Mouse (Mus musculus) CD4-positive helper T cell, adult 2 months (primary cell): ENCODE data around the gene Idh2.
"Not testable (repeated sequence)": the region's sequence is repeated elsewhere in the genome, so short reads cannot be mapped to it uniquely, and the experiment has no call there.

Experiments used
- DNase-seq: peaks from one replicate; pipeline ENCODE4 v3.0.0-alpha.2; 2012; ENCODE audit warnings: low read depth, missing footprints, low spot score

Gene Idh2

GRCm38 (mm10) chr7:80060012-80060778, 55.0 kb downstream of the Idh2 start:
- DNase-seq, result no peak

DNA sequence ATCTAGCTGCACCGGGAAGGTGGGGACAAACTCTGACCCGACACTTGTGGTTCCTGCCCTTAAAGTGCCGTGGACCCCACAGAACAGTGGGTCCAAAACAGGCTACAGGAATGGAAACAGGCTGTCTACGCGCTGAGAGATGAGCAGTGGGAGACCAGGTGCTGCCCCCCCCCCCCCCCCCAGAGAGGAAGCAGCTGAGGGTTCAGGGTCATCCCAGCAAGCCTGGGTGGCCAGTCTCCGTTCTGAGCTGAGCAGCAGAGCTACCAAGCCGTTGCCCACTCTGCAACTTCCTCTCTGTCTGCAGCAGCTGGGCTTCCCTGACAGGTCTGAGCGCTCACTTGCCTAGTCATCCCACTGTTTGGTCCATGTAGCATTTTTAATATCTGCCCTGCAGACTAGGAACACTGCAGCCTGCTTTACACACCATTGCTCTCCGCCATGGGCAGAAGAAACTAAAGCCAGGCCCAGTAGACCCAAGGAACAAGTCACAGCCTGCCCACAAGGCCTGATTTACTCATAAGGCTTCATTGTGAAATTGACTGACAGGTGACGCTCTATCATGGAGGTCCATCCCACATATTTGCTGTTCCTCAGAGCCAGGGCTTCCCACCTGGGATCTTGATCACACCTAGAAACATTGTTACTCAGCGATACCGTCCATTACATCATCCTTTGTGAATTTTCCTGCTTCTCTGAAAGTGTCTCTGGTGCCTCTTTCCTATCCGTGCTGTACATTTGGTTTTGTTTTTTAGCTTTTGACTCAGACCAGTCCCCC, 55.9 kb downstream of the Idh2 start:
- no peak for DNase-seq

DNA sequence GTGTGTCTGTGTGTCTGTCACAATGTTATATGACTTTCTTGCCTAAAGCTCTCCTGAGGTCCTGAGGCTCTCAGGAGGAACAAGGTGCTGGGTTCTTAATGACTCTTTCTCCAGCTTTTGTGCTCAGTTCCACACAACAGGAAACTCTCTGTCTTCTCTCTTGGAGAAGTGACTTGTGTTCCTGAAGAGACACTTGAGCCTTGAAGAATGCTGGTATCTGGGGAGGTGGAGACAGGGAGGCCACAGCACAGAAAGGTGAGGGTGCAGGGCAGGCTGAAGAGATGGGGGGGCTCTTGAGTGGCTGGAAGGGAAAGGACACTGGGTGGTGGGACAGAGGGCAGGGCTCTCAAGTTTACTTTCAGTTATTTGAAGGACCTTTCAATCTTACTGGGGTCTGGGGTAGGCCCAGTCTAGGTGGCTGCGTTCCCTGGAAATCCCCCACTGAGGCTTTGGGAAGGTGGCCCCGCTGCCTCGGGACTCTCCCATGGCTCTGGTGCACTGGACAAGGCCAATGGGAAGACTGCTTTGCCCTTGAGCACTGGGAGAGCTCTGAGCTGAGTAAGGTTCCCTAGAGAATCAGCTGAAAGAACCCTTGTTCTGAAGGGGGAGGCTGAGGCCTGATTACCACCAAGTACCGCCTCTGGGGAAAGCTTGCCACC, 56.7 kb downstream of the Idh2 start:
- DNase-seq, result no peak

- DNase-seq, result no peak
These were observed 57.4 kb downstream of the Idh2 start for GRCm38 (mm10) chr7:80057781-80058180.

DNA sequence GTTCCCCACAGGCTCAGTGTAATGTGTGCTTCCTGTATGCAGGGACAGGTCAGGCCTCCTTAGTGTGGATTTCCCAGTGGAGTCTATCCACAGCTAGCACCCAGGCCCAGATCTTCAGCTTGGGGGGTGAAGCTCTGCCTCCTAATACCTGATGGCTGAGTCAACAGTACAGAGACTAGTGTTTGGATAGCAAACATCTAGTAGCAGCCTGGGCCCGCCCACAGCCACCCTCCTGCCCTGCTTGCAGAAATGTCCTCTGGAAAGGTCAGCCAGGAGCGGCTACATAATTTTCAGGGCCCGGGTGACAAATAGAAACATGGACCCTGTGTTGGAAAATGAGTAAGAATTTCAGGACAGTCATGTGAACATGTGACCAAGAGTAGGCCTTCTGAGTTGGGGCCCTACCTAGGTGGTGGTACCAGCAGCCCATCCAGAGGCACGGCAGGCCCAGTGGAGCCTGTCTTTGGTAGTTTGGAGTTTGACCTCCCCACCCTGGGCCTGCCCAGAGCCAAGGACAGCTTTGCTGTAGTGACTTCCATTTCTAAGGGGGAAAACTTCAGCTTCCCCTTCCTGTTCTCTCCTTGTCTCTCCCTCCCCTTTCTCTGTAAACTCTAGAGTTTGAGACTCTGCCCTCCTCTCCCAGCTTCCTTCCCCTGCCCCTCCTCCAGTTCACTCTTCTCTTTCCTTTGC, 58.0 kb downstream of the Idh2 start:
- no peak for DNase-seq

- no peak for DNase-seq
These were observed 59.4 kb downstream of the Idh2 start for GRCm38 (mm10) chr7:80055781-80056180.

DNA sequence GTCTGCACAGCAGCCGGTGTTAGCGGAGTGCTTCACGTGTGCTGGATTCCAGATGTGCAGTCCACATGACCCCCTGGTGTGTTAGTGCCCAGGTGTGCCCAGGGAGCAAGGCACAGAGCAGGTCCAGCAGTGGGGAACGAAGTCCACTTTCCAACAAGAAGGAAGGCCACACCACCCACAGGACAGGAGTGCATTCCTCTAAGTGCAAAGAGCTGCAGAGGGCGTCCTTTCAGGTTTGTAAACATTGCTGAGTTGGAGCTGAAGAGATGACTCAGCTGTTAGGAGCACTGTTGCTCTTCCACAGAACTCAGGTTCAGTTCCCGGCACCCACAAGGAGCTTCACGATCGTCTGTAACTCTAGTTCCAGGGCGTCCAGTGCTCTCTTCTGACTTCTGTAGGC, 62.0 kb downstream of the Idh2 start:
- DNase-seq, result no peak

- no peak for DNase-seq
These were observed 62.9 kb downstream of the Idh2 start for GRCm38 (mm10) chr7:80052261-80052660.

GRCm38 (mm10) chr7:80051835-80052234, 63.4 kb downstream of the Idh2 start:
- DNase-seq, result no peak

DNA sequence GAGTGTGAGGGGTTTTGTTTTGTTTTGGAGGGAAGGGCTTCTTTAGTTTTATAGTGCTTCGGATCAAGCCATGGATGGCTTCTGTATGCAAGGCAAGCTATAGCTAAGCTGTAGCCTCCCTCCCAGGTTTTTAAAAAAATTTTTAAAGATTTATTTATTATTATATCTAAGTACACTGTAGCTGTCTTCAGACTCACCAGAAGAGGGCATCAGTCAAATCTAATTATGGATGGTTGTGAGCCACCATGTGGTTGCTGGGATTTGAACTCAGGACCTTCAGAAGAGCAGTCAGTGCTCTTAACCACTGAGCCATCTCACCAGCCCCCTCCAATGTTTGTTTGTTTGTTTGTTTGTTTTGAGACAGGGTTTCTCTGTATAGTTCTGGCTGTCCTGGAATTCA, 64.8 kb downstream of the Idh2 start:
- not testable (repeated sequence) for DNase-seq

GRCm38 (mm10) chr7:80049746-80050145, 65.4 kb downstream of the Idh2 start:
- no peak for DNase-seq

DNA sequence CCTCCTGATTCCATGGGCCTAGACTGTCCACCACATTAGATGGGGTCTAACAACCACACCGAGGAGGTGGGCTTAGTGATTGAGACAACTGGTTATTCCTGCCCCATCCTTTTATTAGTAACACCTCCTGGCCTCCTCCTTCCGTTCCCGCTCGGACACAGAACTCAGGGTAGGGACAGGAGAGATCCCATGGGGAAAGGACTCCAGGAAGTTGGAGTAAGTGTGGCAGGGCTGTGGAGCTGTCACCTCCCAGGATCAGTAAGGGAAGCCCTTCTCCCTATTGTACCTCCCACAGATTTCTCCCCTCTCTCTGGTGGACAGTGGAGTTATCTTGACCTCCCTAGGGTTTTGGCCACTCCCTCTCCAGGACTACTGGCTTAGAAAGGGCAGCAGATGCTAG, 68.2 kb downstream of the Idh2 start:
- DNase-seq, result no peak
